Mouse (Mus musculus) layer of hippocampus, adult 2 months (tissue): ENCODE measurements around the gene 1700025G04Rik. TPM values are rescaled to one million over a fixed set of nuclear protein-coding genes. Genes with fewer than 3 reads are reported as not detected.

Experiments used
- DNase-seq, 2 experiments: peaks; one replicate each; pipeline ENCODE4 v3.0.0; 2022; ENCODE audit warnings: low spot score in 2 of 2
- H3K27ac ChIP-seq: fragments of 200-600 bp; 2 replicates; pipeline ENCODE4 v1.8.1; 2022
- H3K4me3 ChIP-seq: fragments of 200-600 bp; 2 replicates; pipeline ENCODE4 v1.8.1; 2022; ENCODE audit warnings: mild to moderate bottlenecking
- CTCF ChIP-seq: fragments of 200-600 bp; conservative IDR thresholded peaks from 2 replicates; pipeline ENCODE4 v1.8.1; 2022; ENCODE audit warnings: antibody characterized with exemption, mild to moderate bottlenecking, moderate library complexity
- long read RNA-seq, 2 experiments: library from polyadenylated mRNA; stranded (forward); transcript quantifications; one replicate each; pipeline ENCODE4 v2.0.0; 2021; ENCODE audit warnings: borderline mapping rate in 2 of 2
- total RNA-seq, 2 experiments: library from RNA; stranded (reverse); gene quantifications; 2 replicates each; pipeline ENCODE4 v1.2.3; 2021

The 1700025G04Rik gene
- 10 to 100 TPM; 74.2 to 76.0 TPM for total RNA-seq
- long read RNA-seq, experiment 1, full-length matches to known transcripts: 11 of 23 reads
- long read RNA-seq, experiment 1, partial matches to known transcripts: 0 of 23 reads
- long read RNA-seq, experiment 1, other reads (novel, unspliced or antisense): 12 of 23 reads
- long read RNA-seq, experiment 2, full-length matches to known transcripts: 24 of 41 reads
- long read RNA-seq, experiment 2, partial matches to known transcripts: 1 of 41 reads
- long read RNA-seq, experiment 2, other reads (novel, unspliced or antisense): 16 of 41 reads

DNA sequence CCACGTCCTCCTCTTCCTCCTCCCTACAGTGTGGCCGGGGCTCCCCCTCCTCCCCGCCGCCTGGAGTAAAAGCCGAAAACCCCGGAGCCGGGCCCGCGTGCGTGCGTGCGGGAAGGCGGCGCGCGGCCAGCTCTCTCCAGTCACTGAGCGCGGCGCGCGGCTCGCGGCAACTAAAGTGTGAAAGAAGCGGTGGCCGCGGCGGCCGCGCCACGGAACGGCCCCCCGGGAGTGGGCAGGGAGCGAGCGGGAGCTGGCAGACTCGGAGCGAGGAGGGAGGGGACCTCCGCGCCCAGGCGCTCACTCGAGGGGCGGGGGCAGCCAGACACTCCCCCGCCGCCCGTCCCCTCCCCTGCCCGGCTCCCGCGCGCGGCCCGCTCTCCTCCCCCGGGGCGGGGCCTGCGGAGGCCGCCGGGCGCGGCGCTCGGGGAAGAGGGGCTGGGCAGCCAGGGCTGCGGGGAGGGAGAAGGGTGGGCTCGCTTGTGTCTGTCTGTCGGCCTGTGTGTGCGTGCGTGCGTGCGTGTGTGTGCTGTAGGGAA, at the start of gene 1700025G04Rik:
TSS of gene 1700025G04Rik (minus strand) at position 108 of the 536 bp plus-strand sequence.
- H3K27ac ChIP-seq: peak within 1 kb of the TSS; percentile 98
- H3K4me3 ChIP-seq: peak within 1 kb of the TSS; percentile 80
- no peak for TF ChIP-seq CTCF
- DNase-seq: peak; percentile 81 to 87

GRCm38 (mm10) chr1:152139496-152139895, 49.6 kb upstream of the 1700025G04Rik start:
- TF ChIP-seq CTCF: no peak
- no peak for DNase-seq
- Histone ChIP-seq H3K27ac (no peak overlapping the region), H3K4me3 (no peak overlapping the region)

GRCm38 (mm10) chr1:152130029-152130727, 40.3 kb upstream of the 1700025G04Rik start:
- Histone ChIP-seq H3K4me3 (peak overlapping the region; percentile 40), H3K27ac (peak overlapping the region; percentile 43; the same call in 1 of the 2 replicates)
- no peak for TF ChIP-seq CTCF
- peak; percentile 58 to 68 for DNase-seq

GRCm38 (mm10) chr1:152125451-152125850, 35.5 kb upstream of the 1700025G04Rik start:
- TF ChIP-seq CTCF: no peak
- Histone ChIP-seq H3K4me3 (no peak overlapping the region), H3K27ac (no peak overlapping the region)
- DNase-seq: no peak

GRCm38 (mm10) chr1:152110123-152110522, 20.2 kb upstream of the 1700025G04Rik start:
- TF ChIP-seq CTCF: no peak
- Histone ChIP-seq H3K27ac (no peak overlapping the region), H3K4me3 (no peak overlapping the region)
- DNase-seq: no peak

DNA sequence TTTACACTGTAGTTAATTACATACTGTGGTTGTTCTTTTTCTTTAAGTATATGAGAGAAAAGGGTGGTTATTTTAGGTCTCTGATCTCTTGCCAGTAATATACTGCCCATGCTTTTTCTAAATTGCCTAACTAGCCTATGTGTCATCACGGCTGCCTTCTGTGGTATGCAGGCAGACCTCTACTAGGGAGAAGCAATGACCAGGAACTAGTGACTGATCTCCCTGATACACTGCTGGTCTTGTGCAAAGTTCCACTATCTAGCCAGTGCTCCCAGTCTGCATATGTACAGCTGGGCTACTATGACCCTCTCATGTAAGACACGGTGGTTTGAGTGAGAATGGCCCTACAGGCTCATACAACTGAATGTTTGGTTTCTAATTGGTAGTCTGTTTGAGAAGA, 16.2 kb upstream of the 1700025G04Rik start:
- H3K4me3 ChIP-seq: no peak overlapping the region
- no peak for TF ChIP-seq CTCF
- no peak overlapping the region for H3K27ac ChIP-seq
- DNase-seq: no peak

DNA sequence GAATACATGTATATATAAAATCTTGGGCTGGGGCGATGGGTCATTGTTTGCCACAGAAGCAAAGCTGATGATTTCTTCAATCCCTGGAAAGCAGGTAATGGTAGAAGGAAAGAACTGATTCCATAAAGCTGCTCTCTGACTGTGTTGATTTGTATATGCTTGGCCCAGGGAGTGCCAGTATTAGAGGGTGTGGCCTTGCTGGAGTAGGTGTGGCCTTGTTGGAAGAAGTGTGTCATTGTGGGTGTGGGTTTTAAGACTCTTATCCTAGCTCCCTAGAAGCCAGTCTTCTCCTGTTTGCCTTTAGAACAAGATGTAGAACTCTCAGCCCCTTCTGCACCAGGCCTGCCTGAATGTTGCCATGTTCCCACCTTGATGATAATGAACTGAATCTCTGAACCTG, 15.3 kb upstream of the 1700025G04Rik start:
- TF ChIP-seq CTCF: no peak
- H3K4me3 ChIP-seq: no peak overlapping the region
- no peak for DNase-seq
- no peak overlapping the region for H3K27ac ChIP-seq

DNA sequence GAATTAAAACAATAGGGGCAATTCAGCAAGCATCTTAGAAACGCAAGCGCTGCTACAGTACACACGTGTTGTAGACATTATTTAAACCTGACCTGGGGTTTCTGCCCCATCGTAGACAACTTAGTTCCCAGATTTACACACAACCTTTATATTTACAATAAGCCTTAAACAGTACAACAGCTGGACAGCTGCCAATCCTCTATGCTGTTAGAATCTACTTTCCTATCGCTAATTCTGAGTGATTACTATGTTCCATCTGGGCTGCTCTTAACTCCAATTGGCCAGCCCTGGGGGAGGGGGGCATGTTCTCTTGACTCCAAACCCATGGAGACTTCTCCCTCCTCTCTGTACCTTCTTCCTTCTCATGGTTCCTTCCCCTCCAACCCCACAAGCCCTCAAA, 11.8 kb upstream of the 1700025G04Rik start:
- H3K27ac ChIP-seq: no peak overlapping the region
- H3K4me3 ChIP-seq: no peak overlapping the region
- no peak for TF ChIP-seq CTCF
- DNase-seq: no peak

GRCm38 (mm10) chr1:152096045-152096444, 6.1 kb upstream of the 1700025G04Rik start:
- no peak for TF ChIP-seq CTCF
- Histone ChIP-seq H3K27ac (no peak overlapping the region), H3K4me3 (no peak overlapping the region)
- no peak for DNase-seq

GRCm38 (mm10) chr1:152090564-152091545, 930 bp upstream of the 1700025G04Rik start:
- DNase-seq: peak; percentile 33 to 36
- Histone ChIP-seq H3K4me3 (peak overlapping the region; percentile 80), H3K27ac (peak overlapping the region; percentile 98)
- TF ChIP-seq CTCF: no peak

GRCm38 (mm10) chr1:152089526-152089925, 399 bp downstream of the 1700025G04Rik start:
- peak; percentile 23 to 43 for DNase-seq
- no peak for TF ChIP-seq CTCF
- Histone ChIP-seq H3K4me3 (peak overlapping the region; percentile 80), H3K27ac (peak overlapping the region; percentile 98)

DNA sequence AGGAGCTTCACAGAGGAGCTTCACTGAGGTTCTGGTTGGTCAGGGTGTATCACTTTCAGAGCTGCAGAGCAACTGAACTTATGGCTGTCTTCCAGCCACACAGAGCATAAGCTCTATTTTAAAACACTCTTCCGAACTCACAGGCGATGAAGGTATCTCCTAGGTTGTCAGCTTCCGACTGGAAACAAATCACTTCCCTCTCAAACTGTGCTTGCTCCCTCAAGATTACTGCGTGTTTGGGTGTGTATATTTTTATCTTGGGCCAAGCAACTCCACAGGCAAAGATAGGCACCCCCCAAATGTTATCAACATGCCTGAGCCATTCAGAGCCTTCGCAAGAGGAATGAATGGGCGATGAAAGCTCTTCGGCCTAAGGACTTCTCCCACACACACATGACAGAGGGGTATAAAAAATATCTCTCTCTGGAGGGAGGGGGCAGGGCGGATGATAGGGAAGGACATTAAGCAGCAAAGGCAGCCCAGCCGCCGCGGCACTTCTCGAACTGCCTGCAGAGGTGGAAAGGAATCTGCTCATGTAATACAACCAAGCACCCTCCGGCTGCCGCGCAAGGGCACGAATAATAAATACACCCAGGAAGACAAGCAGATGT, 1.0 kb downstream of the 1700025G04Rik start:
- Histone ChIP-seq H3K27ac (peak overlapping the region; percentile 98), H3K4me3 (peak overlapping the region; percentile 80)
- TF ChIP-seq CTCF: no peak
- peak; percentile 27 to 40 for DNase-seq
